Mouse (Mus musculus): ENCODE data around the gene Borcs5.
"Not testable (repeated sequence)": the region's sequence is repeated elsewhere in the genome, so short reads cannot be mapped to it uniquely, and the experiment has no call there.

DNA sequence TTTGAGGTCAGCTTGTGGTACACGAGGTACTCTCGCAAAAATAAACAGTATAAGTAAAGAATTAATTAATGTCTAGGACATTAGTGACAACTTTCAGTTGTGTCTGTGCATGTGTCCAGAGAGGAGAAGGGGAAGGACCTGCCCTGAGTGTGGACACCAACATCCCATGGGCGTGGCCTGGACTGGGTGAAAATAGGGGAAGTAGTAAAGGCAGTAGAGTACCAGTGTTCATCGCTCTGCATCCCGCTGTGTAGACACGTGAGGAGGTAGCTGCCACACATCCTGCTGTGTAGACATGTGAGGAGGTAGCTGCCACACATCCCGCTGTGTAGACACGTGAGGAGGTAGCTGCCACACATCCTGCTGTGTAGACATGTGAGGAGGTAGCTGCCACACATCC, 34.4 kb downstream of the Borcs5 start:
- not testable (repeated sequence) for TF ChIP-seq CTCF (IDR thresholded peaks at IDR 0.05; ENCODE audit: borderline replicate concordance, insufficient read depth, low read length); POLR2A (IDR thresholded peaks at IDR 0.05; ENCODE audit: low read depth, low read length)
